Mouse (Mus musculus): ENCODE results near the gene Hgf. TPM values are rescaled to one million over a fixed set of nuclear protein-coding genes. Genes with fewer than 3 reads are reported as not detected.

Hgf gene
- total RNA-seq (2023): under 1 TPM; 0.20 to 0.33 TPM

DNA sequence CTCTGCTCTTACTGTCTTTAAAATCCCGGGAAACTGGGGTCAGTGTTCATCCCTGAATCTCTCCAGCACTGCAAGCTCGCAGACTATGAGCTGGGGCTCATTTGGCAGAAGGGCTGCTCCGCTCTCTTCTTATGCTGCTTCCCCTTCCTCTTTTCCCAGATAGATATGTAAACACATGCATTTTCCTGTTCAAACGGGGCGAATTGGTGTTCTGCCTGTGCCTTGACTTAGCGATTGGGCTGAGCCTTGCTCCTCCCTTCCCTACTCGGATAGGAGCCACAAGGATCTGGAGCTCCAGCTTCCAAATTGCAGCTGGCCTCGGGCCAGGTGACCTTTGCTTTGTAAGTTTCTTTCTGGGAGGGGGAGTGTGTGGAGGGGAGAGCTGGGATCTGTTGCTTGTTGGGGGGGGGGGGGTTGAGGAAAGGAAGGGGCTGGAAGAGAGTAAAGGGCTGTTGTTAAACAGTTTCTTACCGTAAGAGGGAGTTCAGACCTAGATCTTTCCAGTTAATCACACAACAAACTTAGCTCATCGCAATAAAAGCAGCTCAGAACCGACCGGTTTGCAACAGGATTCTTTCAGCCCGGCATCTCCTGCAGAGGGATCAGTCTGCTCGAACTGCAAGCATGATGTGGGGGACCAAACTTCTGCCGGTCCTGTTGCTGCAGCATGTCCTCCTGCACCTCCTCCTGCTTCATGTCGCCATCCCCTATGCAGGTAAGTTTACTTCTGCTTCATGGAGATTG is at the start of gene Hgf:
TSS of gene Hgf (plus strand) at position 192 of the 744 bp plus-strand sequence.

Other genes with a start within 250 kb of the Hgf start
- gene Gm28710, start 238.3 kb downstream of the Hgf start, total RNA-seq (2023): not detected

All from B cell, adult 67 days (primary cell).